Mouse (Mus musculus): ENCODE results near the gene Prkag1. TPM values are rescaled to one million over a fixed set of nuclear protein-coding genes. Genes with fewer than 3 reads are reported as not detected.

Gene Prkag1
- polyA plus RNA-seq, 1 experiment from 2014 or later: 113 TPM

DNA sequence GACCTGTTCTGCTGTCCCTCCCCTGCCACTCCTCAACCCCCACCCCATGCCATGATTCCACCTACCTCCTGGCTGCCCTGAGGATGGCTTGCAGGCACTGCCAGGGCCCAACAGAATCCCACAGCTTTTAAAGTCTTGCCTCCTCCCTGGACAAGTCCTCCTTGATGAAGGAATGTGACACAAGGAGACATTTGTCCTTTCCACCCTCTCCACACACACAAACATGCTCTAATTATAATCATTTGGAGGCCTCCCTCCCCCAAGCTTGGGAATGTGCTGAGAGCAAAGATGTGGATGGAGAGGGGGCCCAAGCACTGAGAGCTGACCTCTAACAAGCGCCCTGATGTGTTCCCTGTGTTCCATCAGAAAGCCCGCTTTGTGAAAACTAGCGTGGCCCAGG is 21.9 kb downstream of the Prkag1 start, which contains the start of gene Ddn:
Gene Ddn (minus strand): TSS at position 101 of the 400 bp plus-strand sequence.
- Histone ChIP-seq H3K27ac (no peak within 1 kb of the TSS), H3K4me2 (peak within 1 kb of the TSS; percentile 86), H3K27me3 (peaks cover 59% of the 10 kb centered on the region), H3K9me3 (no peaks in the 10 kb centered on the region), H3K36me3 (peaks cover 33% of the 10 kb centered on the region), H3K4me3 (peak within 1 kb of the TSS; percentile 42), H3K9ac (peak within 1 kb of the TSS; percentile 41; the same call in 1 of the 2 replicates), H3K4me1 (peaks cover 40% of the 10 kb centered on the region)
- no peak for ATAC-seq (ENCODE audit: borderline replicate concordance, extremely low read depth, low FRiP score, low TSS enrichment)
- 39% methylated on average over 3 of the region's 3 CpGs for WGBS

DNA sequence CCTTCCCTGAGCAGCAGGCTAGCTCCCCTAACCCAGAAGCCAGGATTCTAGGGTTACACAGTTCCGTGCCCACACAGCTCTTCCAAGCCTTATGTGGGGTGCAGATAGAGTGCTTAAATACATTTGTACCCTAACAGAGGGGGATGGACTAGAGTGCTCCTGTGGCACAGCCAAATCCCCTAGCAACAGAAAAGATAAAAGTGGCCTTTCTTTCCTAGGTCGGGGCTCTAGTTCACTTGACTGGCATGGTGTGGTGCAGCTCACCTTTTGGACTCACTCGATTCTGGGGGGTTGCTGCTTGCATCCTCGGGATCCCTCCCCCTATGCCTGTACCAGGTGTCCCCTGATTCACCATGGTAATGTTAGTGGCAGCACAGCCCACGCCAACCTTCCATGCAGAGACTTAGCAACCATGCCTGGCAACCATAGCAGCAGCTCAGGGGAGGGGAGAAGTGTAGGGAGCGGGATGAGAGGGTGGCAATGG is 22.6 kb downstream of the Prkag1 start:
- Histone ChIP-seq H3K4me1 (peaks cover 43% of the 10 kb centered on the region), H3K36me3 (peaks cover 27% of the 10 kb centered on the region), H3K27ac (no peak overlapping the region), H3K27me3 (peaks cover 65% of the 10 kb centered on the region), H3K4me2 (peak overlapping the region; percentile 86; the same call in 1 of the 2 replicates), H3K9ac (peak overlapping the region; percentile 41; the same call in 1 of the 2 replicates), H3K4me3 (no peak overlapping the region), H3K9me3 (no peaks in the 10 kb centered on the region)
- 16% methylated on average over 6 of the region's 6 CpGs for WGBS
- ATAC-seq (ENCODE audit: borderline replicate concordance, extremely low read depth, low FRiP score, low TSS enrichment): no peak

DNA sequence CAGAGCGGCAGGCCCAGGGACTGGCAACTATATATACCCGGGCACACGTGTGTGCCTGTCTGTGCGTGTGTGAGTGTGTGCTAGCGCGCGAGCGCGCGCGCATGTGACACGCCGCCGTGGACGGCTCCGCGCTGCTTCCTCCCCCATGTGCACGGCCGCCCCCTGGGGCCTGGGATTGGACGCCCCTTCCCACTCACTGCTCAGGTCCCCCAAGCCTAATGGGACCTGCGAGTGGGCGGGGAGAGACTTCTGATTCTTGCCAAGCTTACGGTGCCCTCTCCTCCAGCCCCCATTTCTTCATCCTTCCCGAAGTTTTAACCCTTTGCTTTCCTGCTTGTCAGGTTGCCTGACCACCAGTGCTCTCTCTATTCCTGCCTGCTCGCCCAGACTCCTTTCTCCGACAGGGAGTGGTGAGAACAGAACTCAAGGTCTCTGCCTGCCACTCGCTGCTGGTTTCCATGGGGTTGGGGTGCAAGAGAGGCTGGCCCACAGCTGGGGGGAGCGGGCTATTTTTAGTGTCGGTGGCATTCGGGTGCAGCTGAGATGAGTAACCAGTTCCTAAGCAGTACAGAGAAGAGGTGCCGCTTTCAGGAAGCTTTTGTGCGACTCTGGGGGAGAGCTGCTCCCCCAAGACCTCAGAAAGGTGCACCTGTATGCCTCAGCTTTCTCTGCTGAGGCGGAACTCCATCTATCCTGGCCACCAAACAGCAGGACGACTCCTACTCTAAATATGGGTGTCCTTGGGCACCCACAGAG is 23.2 kb downstream of the Prkag1 start:
- H3K27me3 ChIP-seq: peaks cover 71% of the 10 kb centered on the region
- H3K4me3 ChIP-seq: peak overlapping the region; percentile 42
- H3K4me2 ChIP-seq: peak overlapping the region; percentile 86
- peaks cover 43% of the 10 kb centered on the region for H3K4me1 ChIP-seq
- H3K36me3 ChIP-seq: peaks cover 20% of the 10 kb centered on the region
- under 1% methylated on average over 34 of the region's 34 CpGs for WGBS
- H3K9ac ChIP-seq: peak overlapping the region; percentile 41
- H3K27ac ChIP-seq: no peak overlapping the region
- ATAC-seq (ENCODE audit: borderline replicate concordance, extremely low read depth, low FRiP score, low TSS enrichment): no peak
- no peaks in the 10 kb centered on the region for H3K9me3 ChIP-seq

- Histone ChIP-seq H3K4me3 (peak overlapping the region; percentile 42), H3K27me3 (peaks cover 81% of the 10 kb centered on the region), H3K4me1 (peaks cover 43% of the 10 kb centered on the region), H3K36me3 (0 out of 2 replicates have a peak, but pooled peaks cover 12% of the 10 kb centered on the region), H3K9me3 (no peaks in the 10 kb centered on the region), H3K27ac (no peak overlapping the region), H3K9ac (0 out of 2 replicates have a peak overlapping the region, but pooled peaks have one; percentile 41), H3K4me2 (peak overlapping the region; percentile 86)
- peak; percentile 14; the same call in 1 of the 2 replicates for ATAC-seq (ENCODE audit: borderline replicate concordance, extremely low read depth, low FRiP score, low TSS enrichment)
- 2% methylated on average over 58 of the region's 58 CpGs for WGBS
Measured at GRCm38 (mm10) chr15:98806809-98807770, 24.2 kb downstream of the Prkag1 start.

- peak overlapping the region; percentile 42 for H3K4me3 ChIP-seq
- peak overlapping the region; percentile 86 for H3K4me2 ChIP-seq
- H3K9ac ChIP-seq: no peak overlapping the region
- H3K4me1 ChIP-seq: peaks cover 43% of the 10 kb centered on the region
- H3K27ac ChIP-seq: no peak overlapping the region
- 17% methylated on average over 30 of the region's 30 CpGs for WGBS
- H3K27me3 ChIP-seq: peaks cover 89% of the 10 kb centered on the region
- H3K9me3 ChIP-seq: no peaks in the 10 kb centered on the region
- H3K36me3 ChIP-seq: 0 out of 2 replicates have a peak, but pooled peaks cover 5% of the 10 kb centered on the region
- ATAC-seq (ENCODE audit: borderline replicate concordance, extremely low read depth, low FRiP score, low TSS enrichment): peak; percentile 13; the same call in 1 of the 2 replicates
Measured at GRCm38 (mm10) chr15:98806071-98806808, 25.1 kb downstream of the Prkag1 start.

- peak overlapping the region; percentile 75 for H3K4me2 ChIP-seq
- H3K4me3 ChIP-seq: peak overlapping the region; percentile 38
- ATAC-seq (ENCODE audit: borderline replicate concordance, extremely low read depth, low FRiP score, low TSS enrichment): peak; percentile 17; the same call in 1 of the 2 replicates
- H3K27ac ChIP-seq: no peak overlapping the region
- WGBS: 2% methylated on average over 63 of the region's 64 CpGs
- H3K27me3 ChIP-seq: peaks cover 97% of the 10 kb centered on the region
- peak overlapping the region; percentile 27 for H3K9ac ChIP-seq
- H3K36me3 ChIP-seq: no peaks in the 10 kb centered on the region
- no peaks in the 10 kb centered on the region for H3K9me3 ChIP-seq
- peaks cover 43% of the 10 kb centered on the region for H3K4me1 ChIP-seq
Measured at GRCm38 (mm10) chr15:98805324-98806040, 25.8 kb downstream of the Prkag1 start.

GRCm38 (mm10) chr15:98804054-98804453 is 27.3 kb downstream of the Prkag1 start:
- ATAC-seq (ENCODE audit: borderline replicate concordance, extremely low read depth, low FRiP score, low TSS enrichment): no peak
- WGBS: under 1% methylated on average over 32 of the region's 32 CpGs

DNA sequence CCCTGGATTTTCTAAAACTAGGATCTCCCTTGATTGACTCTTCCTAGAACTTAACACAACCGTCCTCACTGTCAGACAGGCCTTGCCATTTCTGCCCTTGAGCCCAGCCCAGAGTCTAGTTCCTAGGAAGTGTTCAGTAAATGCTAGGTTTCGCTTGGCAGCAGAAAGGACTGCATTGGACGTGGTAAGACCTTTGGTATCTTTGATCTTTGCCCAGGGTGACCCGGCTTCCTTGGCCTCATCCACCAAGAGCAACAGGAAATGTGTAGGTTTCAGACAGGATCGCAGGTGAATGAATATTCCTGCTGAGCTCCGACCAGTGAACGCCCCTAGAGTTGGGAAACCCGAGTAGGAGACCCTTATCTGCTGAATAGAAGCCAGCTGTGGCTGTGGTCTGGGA is 28.4 kb downstream of the Prkag1 start:
- WGBS: 3% methylated on average over 8 of the region's 8 CpGs
- H3K4me1 ChIP-seq: peaks cover 32% of the 10 kb centered on the region
- H3K27me3 ChIP-seq: peaks cover 99% of the 10 kb centered on the region
- ATAC-seq (ENCODE audit: borderline replicate concordance, extremely low read depth, low FRiP score, low TSS enrichment): no peak
- no peaks in the 10 kb centered on the region for H3K36me3 ChIP-seq
- no peak overlapping the region for H3K9ac ChIP-seq
- H3K9me3 ChIP-seq: no peaks in the 10 kb centered on the region
- H3K4me3 ChIP-seq: no peak overlapping the region
- H3K4me2 ChIP-seq: no peak overlapping the region
- H3K27ac ChIP-seq: no peak overlapping the region

More at GRCm38 (mm10) chr15:98804054-98804453, 27.3 kb downstream of the Prkag1 start:
- Histone ChIP-seq H3K36me3 (no peaks in the 10 kb centered on the region), H3K4me2 (peak overlapping the region; percentile 43), H3K9ac (no peak overlapping the region), H3K9me3 (no peaks in the 10 kb centered on the region), H3K4me1 (peaks cover 43% of the 10 kb centered on the region), H3K27ac (no peak overlapping the region), H3K27me3 (peaks cover 99% of the 10 kb centered on the region), H3K4me3 (no peak overlapping the region)

DNA sequence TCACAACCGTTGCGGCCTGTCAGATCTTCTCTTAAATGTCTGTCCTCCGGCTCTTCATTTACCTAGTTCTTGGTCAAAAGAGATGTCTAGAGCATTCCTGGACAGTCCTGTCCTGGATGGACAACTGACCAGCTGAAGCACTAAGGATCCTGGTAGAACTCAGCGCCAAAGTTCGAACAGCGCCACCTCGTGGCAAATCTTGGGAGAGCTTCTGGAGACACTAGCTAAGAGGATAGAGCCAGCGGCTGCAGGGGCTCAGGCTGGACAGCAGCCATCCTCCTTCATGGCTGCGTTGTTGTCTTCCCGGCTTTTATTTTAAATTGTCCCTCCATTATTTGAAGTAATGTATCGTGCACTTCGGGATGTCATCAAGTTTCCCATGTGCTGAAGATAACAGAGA is 31.9 kb downstream of the Prkag1 start:
- no peak overlapping the region for H3K27ac ChIP-seq
- no peak for ATAC-seq (ENCODE audit: borderline replicate concordance, extremely low read depth, low FRiP score, low TSS enrichment)
- H3K4me1 ChIP-seq: peaks cover 6% of the 10 kb centered on the region; the same call in 1 of the 2 replicates
- H3K9me3 ChIP-seq: no peaks in the 10 kb centered on the region
- no peak overlapping the region for H3K4me3 ChIP-seq
- no peak overlapping the region for H3K4me2 ChIP-seq
- H3K36me3 ChIP-seq: no peaks in the 10 kb centered on the region
- H3K27me3 ChIP-seq: peaks cover 99% of the 10 kb centered on the region
- 11% methylated on average over 12 of the region's 12 CpGs for WGBS
- no peak overlapping the region for H3K9ac ChIP-seq

DNA sequence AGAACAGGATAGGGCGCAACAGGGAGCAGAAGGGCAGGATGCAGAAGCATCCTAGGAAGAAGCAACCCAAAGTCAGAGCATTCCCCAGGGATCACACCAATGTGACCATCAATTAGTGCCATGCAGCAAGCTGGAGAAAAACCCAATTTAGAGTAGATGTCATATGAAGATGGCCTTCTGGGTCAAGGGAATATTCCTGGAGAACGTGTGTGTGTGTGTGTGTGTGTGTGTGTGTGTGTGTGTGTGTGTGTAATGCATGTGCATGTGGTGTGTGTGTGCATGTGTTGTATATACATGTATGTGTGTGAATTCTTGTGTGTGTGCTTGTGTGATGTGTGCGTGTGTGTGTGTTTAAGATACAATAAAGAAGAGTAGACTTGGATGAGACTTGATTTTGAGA is 32.4 kb downstream of the Prkag1 start:
- peaks cover 4% of the 10 kb centered on the region; the same call in 1 of the 2 replicates for H3K4me1 ChIP-seq
- WGBS: 55% methylated on average over 3 of the region's 3 CpGs
- H3K9me3 ChIP-seq: no peaks in the 10 kb centered on the region
- ATAC-seq (ENCODE audit: borderline replicate concordance, extremely low read depth, low FRiP score, low TSS enrichment): no peak
- peaks cover 99% of the 10 kb centered on the region for H3K27me3 ChIP-seq
- no peak overlapping the region for H3K4me2 ChIP-seq
- no peak overlapping the region for H3K4me3 ChIP-seq
- no peak overlapping the region for H3K9ac ChIP-seq
- H3K27ac ChIP-seq: no peak overlapping the region
- no peaks in the 10 kb centered on the region for H3K36me3 ChIP-seq

Data from lung, embryonic 15.5 days (tissue).